Mouse (Mus musculus) NIH3T3 (cell line): ENCODE results near the gene Tnk1.
A peak's percentile ranks its signal among the peaks of the same experiment; 100 is the strongest.

ENCODE experiments used
- DNase-seq: peaks from one replicate; pipeline ENCODE4 v3.0.0-alpha.2; 2012; ENCODE audit warnings: low read depth

The Tnk1 gene

DNA sequence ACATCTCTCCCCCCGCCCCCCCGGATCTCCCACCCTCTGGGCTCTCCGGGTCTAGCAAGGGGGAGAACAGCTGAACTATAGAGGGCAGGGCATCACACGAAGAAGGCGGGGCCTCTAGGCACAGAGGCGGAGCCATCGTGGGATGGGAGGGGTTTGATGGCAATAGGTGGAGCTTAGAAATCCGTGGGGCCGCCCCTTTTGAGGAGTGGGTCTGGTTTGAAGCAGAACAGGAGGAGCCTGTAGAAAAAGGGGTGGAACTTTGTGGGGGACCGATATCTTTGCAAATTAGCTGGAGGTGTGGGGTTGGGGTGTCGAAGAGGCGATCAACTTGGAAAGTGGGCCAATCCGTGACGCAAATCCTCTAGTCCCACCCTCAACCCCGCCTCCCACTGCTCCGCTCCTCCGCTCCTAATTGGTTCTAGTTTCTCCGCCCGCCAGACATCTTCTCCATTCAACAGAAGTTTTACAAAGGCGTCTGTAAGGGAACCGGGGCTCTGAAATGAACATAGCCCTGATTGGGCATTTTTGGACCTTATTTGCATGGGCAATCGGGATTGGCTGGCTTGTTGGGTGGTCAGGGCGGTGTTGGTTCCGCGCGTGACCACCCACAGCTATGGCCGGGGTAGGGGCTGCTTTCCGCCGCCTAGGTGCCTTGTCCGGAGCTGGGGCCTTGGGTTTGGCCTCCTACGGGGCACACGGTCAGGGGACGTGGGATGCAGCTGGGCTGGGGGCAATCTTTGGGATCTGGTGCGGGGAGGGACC is 20.4 kb downstream of the Tnk1 start, which contains the start of gene Tmem256:
Gene Tmem256 (plus strand): TSS at position 563 of the 762 bp plus-strand sequence.
- peak; percentile 98 for DNase-seq

DNA sequence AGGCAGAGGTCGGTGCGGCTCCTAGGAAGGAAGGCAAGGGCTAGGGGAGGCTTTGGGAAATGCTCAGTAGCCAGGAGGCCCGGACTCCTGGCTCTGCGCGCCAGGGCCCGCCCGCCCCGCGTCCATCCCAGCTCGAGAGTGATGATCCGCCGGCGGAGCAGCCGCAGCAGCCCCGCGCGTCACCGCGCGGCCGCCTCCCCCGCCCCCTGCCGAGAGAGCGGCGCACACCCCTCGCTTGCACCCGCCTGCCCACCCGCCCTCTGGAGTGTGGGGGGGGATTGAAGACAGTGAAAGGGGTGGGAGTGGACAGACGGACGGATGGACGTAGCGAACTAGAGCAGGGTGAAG is 21.0 kb downstream of the Tnk1 start, which contains the start of gene Nlgn2:
Gene Nlgn2 (minus strand): TSS at position 181 of the 348 bp plus-strand sequence.
- no peak for DNase-seq

- peak; percentile 66 for DNase-seq
Observed at GRCm38 (mm10) chr11:69836703-69837576, 21.6 kb downstream of the Tnk1 start.

- no peak for DNase-seq
Observed at GRCm38 (mm10) chr11:69835966-69836335, 22.6 kb downstream of the Tnk1 start.

GRCm38 (mm10) chr11:69835326-69835965 is 23.1 kb downstream of the Tnk1 start:
- no peak for DNase-seq

DNA sequence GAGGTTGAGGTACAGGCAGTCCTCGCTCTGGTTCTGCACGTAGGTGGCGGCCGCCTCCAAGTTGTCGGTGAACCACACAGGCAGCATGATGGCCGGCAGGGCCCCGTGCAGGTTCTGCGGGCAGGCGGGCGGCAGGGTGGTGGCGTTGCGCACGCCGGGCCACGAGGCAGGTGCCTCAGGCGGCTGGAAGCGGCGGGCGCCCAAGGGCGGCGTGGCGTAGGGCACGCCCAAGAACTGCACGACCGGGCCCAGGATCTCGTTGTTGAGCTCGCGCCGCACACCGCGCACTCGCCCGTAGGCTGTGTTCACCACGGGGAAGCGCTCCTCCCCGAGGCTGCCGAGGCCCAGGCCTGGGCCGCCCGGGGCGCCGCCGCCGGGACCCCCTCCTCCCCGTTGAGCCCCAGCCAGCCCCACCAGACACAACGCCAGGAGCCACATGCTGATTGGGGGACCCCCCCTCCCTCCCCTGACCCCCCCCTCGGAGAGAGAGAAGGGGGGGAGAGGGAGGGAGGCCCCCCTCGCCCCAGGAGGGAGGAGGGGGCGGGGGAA is 24.5 kb downstream of the Tnk1 start:
- no peak for DNase-seq

DNA sequence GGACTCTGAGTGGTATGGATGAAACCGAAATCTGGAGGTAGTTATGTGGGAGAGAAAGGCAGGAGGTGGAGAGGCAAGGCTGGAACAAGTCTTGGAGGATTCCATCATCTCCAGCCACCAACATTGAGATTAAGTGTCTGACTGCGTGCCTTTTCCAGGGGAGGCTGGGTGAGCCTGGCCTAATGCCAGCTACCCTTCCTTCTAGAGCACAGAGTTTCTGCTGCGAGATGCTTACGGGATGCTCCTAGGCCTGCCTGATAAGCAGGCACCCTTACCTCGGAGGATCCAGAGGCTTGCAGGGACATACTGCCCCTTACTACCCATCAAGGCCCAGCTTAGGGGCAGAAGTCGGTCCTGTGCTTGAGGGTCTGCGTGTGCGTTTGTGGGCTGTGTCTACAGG is 25.0 kb downstream of the Tnk1 start:
- DNase-seq, result no peak

DNA sequence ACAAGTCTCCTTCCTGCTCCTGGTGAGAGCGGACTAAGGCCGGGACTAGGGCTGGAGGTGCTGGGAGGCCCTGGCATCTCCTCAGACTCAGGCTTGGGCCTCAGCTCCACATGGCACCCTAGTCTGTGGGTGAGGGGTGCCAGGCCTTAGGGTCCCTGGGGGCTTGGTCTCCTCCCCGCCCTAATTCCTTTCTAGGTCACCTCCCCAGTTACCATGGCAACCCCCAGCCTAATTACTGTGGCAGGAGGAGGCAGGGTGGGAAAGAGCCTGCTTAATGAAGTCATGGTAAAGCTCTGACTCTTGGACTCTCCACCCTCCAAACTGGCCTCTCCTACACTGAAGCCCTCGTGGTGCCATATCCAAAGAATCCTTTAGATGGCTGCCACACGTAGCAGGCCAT is 29.7 kb downstream of the Tnk1 start:
- DNase-seq, result no peak

- no peak for DNase-seq
Observed at GRCm38 (mm10) chr11:69823456-69823855, 35.1 kb downstream of the Tnk1 start.

DNA sequence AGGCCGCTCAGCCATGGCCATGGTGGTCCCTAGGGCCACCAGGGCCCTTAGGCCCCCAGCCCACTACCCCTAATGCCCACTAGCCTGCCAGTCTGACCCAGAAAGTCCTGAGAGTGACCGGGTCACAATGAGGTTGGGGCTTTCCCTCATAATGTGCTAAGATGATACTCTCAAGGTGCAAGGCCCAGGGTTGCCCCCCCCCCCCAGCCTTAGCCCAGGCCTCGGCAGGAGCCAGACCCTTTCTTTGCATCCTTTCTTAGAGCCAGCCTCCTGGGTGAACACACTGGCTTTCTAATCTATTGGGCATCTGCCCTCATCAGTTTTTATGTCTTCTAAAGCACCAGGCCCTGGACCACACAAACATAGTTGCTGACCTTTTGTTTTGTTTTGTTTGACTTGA is 36.5 kb downstream of the Tnk1 start, which contains the start of gene Spem1:
Gene Spem1 (minus strand): TSS at position 101 of the 400 bp plus-strand sequence.
- DNase-seq, result no peak

GRCm38 (mm10) chr11:69818871-69819270 is 39.7 kb downstream of the Tnk1 start:
- DNase-seq, result no peak

GRCm38 (mm10) chr11:69818365-69818764 is 40.2 kb downstream of the Tnk1 start, which contains the start of gene Spem2:
Gene Spem2, minus strand, starts transcription at chr11:69818465.
- DNase-seq, result no peak

DNA sequence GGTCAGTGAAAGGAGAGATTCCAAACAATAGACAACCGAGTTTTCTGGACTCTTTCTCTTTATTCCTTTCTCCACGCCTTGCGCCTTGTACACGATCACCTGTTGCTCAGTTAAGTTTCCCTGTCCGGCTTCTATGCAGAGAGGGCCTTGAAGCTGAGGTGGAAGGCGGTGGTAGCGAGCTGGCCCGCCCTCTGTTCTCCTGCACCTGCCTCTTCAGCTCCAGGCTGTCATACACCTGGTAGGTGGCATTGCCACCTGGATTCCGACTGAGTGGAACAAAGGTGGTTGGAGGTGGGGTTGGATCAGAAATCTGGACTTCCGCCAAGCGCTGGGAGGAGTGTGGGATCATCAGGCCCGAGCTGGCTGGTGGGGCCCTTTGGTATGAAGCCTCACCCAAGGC is 42.0 kb downstream of the Tnk1 start:
- DNase-seq, result no peak

DNA sequence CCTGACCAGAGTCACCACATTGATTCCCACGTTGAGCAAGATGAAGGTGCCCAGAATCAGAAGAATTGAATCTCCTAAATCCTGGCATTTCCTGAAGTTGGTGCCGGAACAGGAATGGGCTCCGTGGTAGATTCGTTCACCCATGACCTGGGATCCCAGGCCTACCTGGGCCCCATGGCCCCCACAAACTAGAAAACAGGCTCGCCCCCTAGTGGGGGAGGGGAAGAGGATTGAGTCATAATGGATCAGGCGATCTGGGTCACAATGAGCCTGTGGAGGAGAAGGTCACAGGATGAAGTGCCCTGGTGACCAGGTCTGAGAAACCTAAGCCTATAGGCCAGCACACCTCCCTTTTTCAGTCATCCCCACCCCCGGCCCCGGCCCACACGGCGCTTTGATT is 43.4 kb downstream of the Tnk1 start, which contains the start of gene Gm39566:
Gene Gm39566 (minus strand): TSS at position 144 of the 400 bp plus-strand sequence.
- no peak for DNase-seq

GRCm38 (mm10) chr11:69810280-69810679 is 48.2 kb downstream of the Tnk1 start:
- DNase-seq, result no peak

GRCm38 (mm10) chr11:69807641-69808040 is 50.9 kb downstream of the Tnk1 start:
- DNase-seq, result peak; percentile 58

- no peak for DNase-seq
Observed at GRCm38 (mm10) chr11:69806378-69806777, 52.2 kb downstream of the Tnk1 start.

GRCm38 (mm10) chr11:69804972-69805909 is 53.3 kb downstream of the Tnk1 start, which contains the start of gene Tmem102:
Gene Tmem102, minus strand, starts transcription at chr11:69805624.
- no peak for DNase-seq

DNA sequence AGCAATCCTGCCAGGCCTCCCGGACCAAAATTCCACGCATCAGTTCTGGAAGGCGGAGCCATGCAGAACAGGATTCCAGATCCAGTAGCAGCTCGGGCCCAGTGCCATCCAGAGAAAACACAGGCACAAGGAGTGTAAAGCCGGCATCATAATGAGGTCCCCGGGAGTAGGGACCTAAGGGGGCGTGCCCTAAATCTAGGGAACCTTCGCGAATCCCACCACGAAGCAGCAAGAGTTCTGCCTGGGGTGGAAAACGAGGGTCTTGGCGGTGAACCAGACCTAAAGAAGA is 53.9 kb downstream of the Tnk1 start:
- DNase-seq, result no peak

DNA sequence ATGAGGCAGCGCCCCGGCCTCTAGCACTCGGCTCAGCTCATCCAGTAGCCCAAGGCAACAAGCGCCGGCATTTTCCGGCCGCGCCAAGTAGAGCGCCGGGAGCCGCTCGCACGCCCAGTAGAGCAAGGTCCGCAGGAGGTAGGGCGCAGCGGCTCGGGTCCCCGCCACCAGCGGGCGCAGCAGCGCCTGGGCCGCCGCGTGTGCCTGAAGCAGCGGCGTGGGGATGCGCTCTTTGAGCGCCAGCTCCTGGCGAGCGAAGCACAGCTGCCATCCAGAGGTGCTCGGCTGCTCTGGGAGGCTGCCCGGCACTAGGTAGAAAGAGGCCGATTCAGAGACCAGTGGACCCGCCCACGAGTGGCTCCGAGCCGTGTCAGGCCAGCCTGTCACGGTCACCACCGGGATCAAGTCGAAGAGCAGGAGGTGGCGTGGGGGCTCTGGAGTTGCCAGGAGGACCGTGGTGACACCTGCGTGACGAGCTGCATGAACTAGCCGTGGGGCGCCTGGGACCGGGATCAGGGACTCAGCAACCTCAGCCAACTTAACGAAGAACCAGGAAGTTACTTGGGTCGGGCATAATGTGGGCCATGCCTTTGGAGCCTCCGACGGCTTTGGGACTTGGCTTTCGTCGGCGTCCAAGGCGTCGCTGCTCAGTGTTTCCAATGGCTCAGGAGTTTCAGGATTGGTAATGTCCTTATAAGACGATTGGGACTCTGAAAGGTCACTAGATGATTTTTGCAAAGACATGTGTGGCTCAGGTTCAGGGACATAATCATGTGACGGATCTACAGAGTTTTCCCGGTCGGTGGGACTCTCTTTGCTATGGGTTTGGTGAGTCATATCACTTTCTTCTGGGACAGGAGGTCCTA is 54.5 kb downstream of the Tnk1 start:
- DNase-seq, result peak; percentile 85
